In the genomic region with DNA sequence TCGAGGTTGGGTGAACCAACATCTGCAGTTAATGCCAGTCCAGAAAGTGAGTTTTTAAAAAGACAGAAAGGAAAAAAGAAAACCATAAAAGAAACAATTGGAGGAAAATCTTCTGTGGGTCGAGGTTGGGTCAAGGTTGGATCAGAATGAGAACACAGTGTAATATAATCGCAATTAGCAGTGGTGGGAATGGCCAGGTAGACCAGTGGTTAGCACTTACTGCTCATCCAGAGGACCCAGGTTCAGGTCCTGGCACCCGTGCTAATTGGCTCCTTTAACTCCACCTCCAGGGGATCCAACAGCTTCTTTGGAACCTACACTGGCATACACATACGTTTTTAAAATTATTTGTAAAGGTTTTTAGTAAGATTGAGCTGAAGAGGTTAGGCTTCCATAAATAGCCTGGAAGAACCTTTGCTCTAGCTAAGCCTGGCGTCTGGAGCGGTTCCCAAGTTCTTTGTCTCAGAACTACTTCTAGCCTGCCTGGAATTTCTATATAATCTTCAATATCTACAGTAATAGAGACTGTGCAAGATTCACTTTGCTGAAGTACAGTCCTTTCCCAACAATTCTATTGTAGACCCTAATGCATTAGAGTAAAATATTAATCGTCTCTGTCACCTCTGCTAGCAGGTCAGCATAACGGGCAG, we compare ENCODE assay signal across 9 mouse cellular contexts. TPM values are rescaled to one million over a fixed set of nuclear protein-coding genes. Genes with fewer than 3 reads are reported as not detected.
DNase-seq lines count a peak whose midpoint lies in the region; ATAC-seq and TF ChIP-seq lines count a peak whose summit lies in the region.
"Had no signal": no experiment of that assay in that cellular context is flagged by ENCODE, and none has a peak within 500 bp of the region (broad histone marks: within the 10 kb centered on the region; RNA-seq: fewer than 3 reads in every experiment).

No protein-coding gene starts in this region.

- no peak for ATAC-seq in kidney, postnatal 0 days (replicated peaks; ENCODE audit: low FRiP score, low read depth)
- ATAC-seq in embryonic facial prominence, embryonic 14.5 days (ENCODE audit: low read depth) = no peak
- ATAC-seq in hindbrain, embryonic 16.5 days = peak; percentile 8; the same call in 1 of the 2 replicates
- ATAC-seq in midbrain, postnatal 0 days (ENCODE audit: low FRiP score) = no peak
- ATAC-seq in monocyte, adult 5-6 weeks (replicated peaks; ENCODE audit: insufficient number of reproducible peaks, low FRiP score, low TSS enrichment, poor library complexity, severe bottlenecking) = no peak
- no peak for ATAC-seq in erythroblast, adult 5-6 weeks (replicated peaks; ENCODE audit: low FRiP score, poor library complexity, severe bottlenecking)

- no peaks in the 10 kb centered on the region for H3K9me3 ChIP-seq in kidney, postnatal 0 days (replicated peaks; ENCODE audit: low read length)
- H3K9me3 ChIP-seq in embryonic facial prominence, embryonic 14.5 days (ENCODE audit: control insufficient read depth, low read length) = no peaks in the 10 kb centered on the region
- H3K9me3 ChIP-seq in hindbrain, embryonic 16.5 days (ENCODE audit: control insufficient read depth, low read length) = no peaks in the 10 kb centered on the region
- H3K9me3 ChIP-seq in midbrain, postnatal 0 days (ENCODE audit: low read length) = no peaks in the 10 kb centered on the region
- H3K9me3 ChIP-seq: G1E had no signal

- peak overlapping the region; percentile 91 for H3K4me2 ChIP-seq in kidney, postnatal 0 days (ENCODE audit: low read length)
- H3K4me2 ChIP-seq in embryonic facial prominence, embryonic 14.5 days (ENCODE audit: low read depth, low read length) = peak overlapping the region; percentile 73
- H3K4me2 ChIP-seq in hindbrain, embryonic 16.5 days (ENCODE audit: low read length) = peak overlapping the region; percentile 66
- H3K4me2 ChIP-seq in midbrain, postnatal 0 days (ENCODE audit: low read depth, low read length, poor library complexity, severe bottlenecking) = peak overlapping the region; percentile 70

- no peaks in the 10 kb centered on the region; the same call in 1 of the 2 replicates for H3K4me1 ChIP-seq in kidney, postnatal 0 days (replicated peaks; ENCODE audit: insufficient read depth, low read length)
- peaks cover 8% of the 10 kb centered on the region; the same call in 1 of the 2 replicates for H3K4me1 ChIP-seq in embryonic facial prominence, embryonic 14.5 days (ENCODE audit: control insufficient read depth, insufficient read depth, low read length)
- peaks cover 6% of the 10 kb centered on the region for H3K4me1 ChIP-seq in hindbrain, embryonic 16.5 days (ENCODE audit: control insufficient read depth, insufficient read depth, low read depth, low read length)
- peaks cover 3% of the 10 kb centered on the region; the same call in 1 of the 2 replicates for H3K4me1 ChIP-seq in midbrain, postnatal 0 days (ENCODE audit: insufficient read depth, low read length)

- no peak for DNase-seq in kidney, postnatal 0 days (ENCODE audit: low spot score)
- no peak for DNase-seq in kidney, postnatal 10 days
- no peak for DNase-seq in embryonic facial prominence, embryonic 14.5 days (ENCODE audit: low spot score)
- no peak for DNase-seq in midbrain, postnatal 0 days (ENCODE audit: low spot score)
- DNase-seq in spleen, postnatal 36 days (ENCODE audit: low spot score in 2 of 2) = no peak

- no peaks in the 10 kb centered on the region for H3K27me3 ChIP-seq in kidney, postnatal 0 days (ENCODE audit: insufficient read depth, low read length)
- H3K27me3 ChIP-seq in embryonic facial prominence, embryonic 14.5 days (replicated peaks; ENCODE audit: control insufficient read depth, insufficient read depth, low read length) = no peaks in the 10 kb centered on the region
- H3K27me3 ChIP-seq in hindbrain, embryonic 16.5 days (replicated peaks; ENCODE audit: control insufficient read depth, insufficient read depth, low read length) = no peaks in the 10 kb centered on the region
- H3K27me3 ChIP-seq in midbrain, postnatal 0 days (ENCODE audit: insufficient read depth, low read length) = no peaks in the 10 kb centered on the region

- no peak for TF ChIP-seq CTCF in kidney, postnatal 0 days (IDR thresholded peaks at IDR 0.05; ENCODE audit: low read depth)
- TF ChIP-seq CTCF in midbrain, postnatal 0 days (IDR thresholded peaks at IDR 0.05) = no peak

- H3K36me3 ChIP-seq in kidney, postnatal 0 days (ENCODE audit: insufficient read depth, low read length) = 0 out of 2 replicates have a peak, but pooled peaks cover 2% of the 10 kb centered on the region
- peaks cover 8% of the 10 kb centered on the region for H3K36me3 ChIP-seq in embryonic facial prominence, embryonic 14.5 days (ENCODE audit: control insufficient read depth, insufficient read depth, low read length)
- no peaks in the 10 kb centered on the region for H3K36me3 ChIP-seq in hindbrain, embryonic 16.5 days (ENCODE audit: control insufficient read depth, insufficient read depth, low read length)
- no peaks in the 10 kb centered on the region for H3K36me3 ChIP-seq in midbrain, postnatal 0 days (ENCODE audit: insufficient read depth, low read length)
- H3K36me3 ChIP-seq: G1E had no signal

- H3K4me3 ChIP-seq in kidney, postnatal 0 days (replicated peaks; ENCODE audit: low read depth, low read length) = peak overlapping the region; percentile 78
- H3K4me3 ChIP-seq in embryonic facial prominence, embryonic 14.5 days (ENCODE audit: low read depth, low read length) = peak overlapping the region; percentile 63
- H3K4me3 ChIP-seq in hindbrain, embryonic 16.5 days (ENCODE audit: low read length) = peak overlapping the region; percentile 71
- H3K4me3 ChIP-seq in midbrain, postnatal 0 days (ENCODE audit: low read depth, low read length) = peak overlapping the region; percentile 67

- WGBS in kidney, postnatal 0 days = 64% methylated on average over 9 of the region's 9 CpGs
- WGBS in embryonic facial prominence, embryonic 14.5 days = 61% methylated on average over 9 of the region's 9 CpGs
- WGBS in hindbrain, embryonic 16.5 days = 56% methylated on average over 9 of the region's 9 CpGs
- WGBS in midbrain, postnatal 0 days = 47% methylated on average over 9 of the region's 9 CpGs

- peak overlapping the region; percentile 88; the same call in 1 of the 2 replicates for H3K9ac ChIP-seq in kidney, postnatal 0 days (ENCODE audit: low read depth, low read length)
- H3K9ac ChIP-seq in embryonic facial prominence, embryonic 14.5 days (ENCODE audit: low read depth, low read length) = no peak overlapping the region; the same call in 1 of the 2 replicates
- H3K9ac ChIP-seq in hindbrain, embryonic 16.5 days (ENCODE audit: low read depth, low read length) = peak overlapping the region; percentile 87
- H3K9ac ChIP-seq in midbrain, postnatal 0 days (replicated peaks; ENCODE audit: low read length, poor library complexity, severe bottlenecking) = no peak overlapping the region; the same call in 1 of the 2 replicates

- no peak overlapping the region; the same call in 1 of the 2 replicates for H3K27ac ChIP-seq in kidney, postnatal 0 days
- H3K27ac ChIP-seq in embryonic facial prominence, embryonic 14.5 days (replicated peaks; ENCODE audit: low read depth, low read length) = no peak overlapping the region
- H3K27ac ChIP-seq in hindbrain, embryonic 16.5 days (ENCODE audit: low read depth, low read length) = no peak overlapping the region
- H3K27ac ChIP-seq in midbrain, postnatal 0 days (ENCODE audit: low read depth, low read length) = no peak overlapping the region

RNA-seq across cellular contexts. Expression of a gene that starts 0.8 kb away (rescaled TPM):
- 16.0 and 20.2 TPM in 2 replicates for polyA plus RNA-seq in kidney, postnatal 0 days (2015; fragmentation: Nextera tagmentation; extraction: Ambion mirVana)
- 18.5 and 18.8 TPM in 2 replicates for polyA plus RNA-seq in embryonic facial prominence, embryonic 14.5 days (2014; fragmentation: Nextera tagmentation; extraction: Ambion mirVana)
- polyA plus RNA-seq in hindbrain, embryonic 16.5 days (2015; fragmentation: Nextera tagmentation; extraction: Ambion mirVana) = 18.9 and 20.2 TPM in 2 replicates
- total RNA-seq in midbrain, postnatal 0 days (2014; rRNA removed) = 12.7 and 13.7 TPM in 2 replicates
- polyA plus RNA-seq in midbrain, postnatal 0 days (2015; fragmentation: Nextera tagmentation; extraction: Ambion mirVana) = 12.4 TPM in 2 replicates
- not detected in 3 replicates for total RNA-seq in monocyte, adult 5-6 weeks (2017)
- not detected in 2 replicates for total RNA-seq in erythroblast, adult 5-6 weeks (2015; ENCODE audit: low replicate concordance)
- not detected in 2 replicates for total RNA-seq in erythroblast, adult 5-6 weeks (2017; ENCODE audit: low replicate concordance)
- total RNA-seq: G1E had no signal
- polyA plus RNA-seq: G1E had no signal

RNA-seq across cellular contexts. Expression of a gene that starts 8.9 kb away (rescaled TPM):
- 225 and 241 TPM in 2 replicates for polyA plus RNA-seq in kidney, postnatal 0 days (2015; fragmentation: Nextera tagmentation; extraction: Ambion mirVana)
- polyA plus RNA-seq in embryonic facial prominence, embryonic 14.5 days (2014; fragmentation: Nextera tagmentation; extraction: Ambion mirVana) = 254 and 271 TPM in 2 replicates
- polyA plus RNA-seq in hindbrain, embryonic 16.5 days (2015; fragmentation: Nextera tagmentation; extraction: Ambion mirVana) = 82.7 and 89.6 TPM in 2 replicates
- 1,859 and 2,007 TPM in 2 replicates for total RNA-seq in midbrain, postnatal 0 days (2014; rRNA removed)
- 108 and 142 TPM in 2 replicates for polyA plus RNA-seq in midbrain, postnatal 0 days (2015; fragmentation: Nextera tagmentation; extraction: Ambion mirVana)
- 937 to 1,684 TPM (median 1,621 TPM) in 3 replicates for total RNA-seq in monocyte, adult 5-6 weeks (2017)
- 1,063 and 1,343 TPM in 2 replicates for total RNA-seq in erythroblast, adult 5-6 weeks (2015; ENCODE audit: low replicate concordance)
- total RNA-seq in erythroblast, adult 5-6 weeks (2017; ENCODE audit: low replicate concordance) = 294 and 583 TPM in 2 replicates

RNA-seq across cellular contexts. Expression of a gene that starts 55.3 kb away (rescaled TPM):
- 0.08 and 0.17 TPM in 2 replicates for polyA plus RNA-seq in kidney, postnatal 0 days (2015; fragmentation: Nextera tagmentation; extraction: Ambion mirVana)
- polyA plus RNA-seq in embryonic facial prominence, embryonic 14.5 days (2014; fragmentation: Nextera tagmentation; extraction: Ambion mirVana) = 0.13 and 0.14 TPM in 2 replicates
- polyA plus RNA-seq in hindbrain, embryonic 16.5 days (2015; fragmentation: Nextera tagmentation; extraction: Ambion mirVana) = 0.14 TPM in 1 of 2 replicates, not detected in the other
- not detected in 2 replicates for total RNA-seq in midbrain, postnatal 0 days (2014; rRNA removed)
- polyA plus RNA-seq in midbrain, postnatal 0 days (2015; fragmentation: Nextera tagmentation; extraction: Ambion mirVana) = 0.09 TPM in 1 of 2 replicates, not detected in the other
- total RNA-seq in monocyte, adult 5-6 weeks (2017) = 8.6 to 16.8 TPM (median 14.7 TPM) in 3 replicates
- not detected in 2 replicates for total RNA-seq in erythroblast, adult 5-6 weeks (2015; ENCODE audit: low replicate concordance)
- 4.5 TPM in 2 replicates for total RNA-seq in erythroblast, adult 5-6 weeks (2017; ENCODE audit: low replicate concordance)
- total RNA-seq: G1E had no signal
- polyA plus RNA-seq: G1E had no signal

Comparison
In these comparisons a context has a peak if more than half of its experiments do, and no peak if none do; other contexts are left out.
1. H3K9ac ChIP-seq: peak in kidney, postnatal 0 days (single experiment) and hindbrain, embryonic 16.5 days (single experiment); none in embryonic facial prominence, embryonic 14.5 days (single experiment) and midbrain, postnatal 0 days (single experiment).
2. Peak in every context shown above with its lines, with median percentiles within 50 percentile points of each other: H3K4me2 ChIP-seq and H3K4me3 ChIP-seq.